Mouse (Mus musculus) intestine, embryonic 16.5 days (tissue): Measurements from ENCODE around the gene Trappc12. TPM values are rescaled to one million over a fixed set of nuclear protein-coding genes. Genes with fewer than 3 reads are reported as not detected.
"Not testable (repeated sequence)": the region's sequence is repeated elsewhere in the genome, so short reads cannot be mapped to it uniquely, and the experiment has no call there.

Experiments used
- ATAC-seq: fragments of 200-750 bp; cut with Nextera tagmentation; 2 replicates; pipeline ENCODE4 v1.8.0; 2017; ENCODE audit warnings: moderate TSS enrichment, moderate library complexity
- H3K27ac ChIP-seq: fragments of 300-500 bp; sonication (generic); 2 replicates; pipeline ENCODE4 v1.5.1; 2014; ENCODE audit warnings: mild to moderate bottlenecking, low read length
- H3K27me3 ChIP-seq: fragments of 300-500 bp; sonication (generic); replicated peaks from 2 replicates; pipeline ENCODE4 v1.6.1; 2014; ENCODE audit warnings: low read length, control low read depth, mixed read lengths; ENCODE audit not compliant: control insufficient read depth, insufficient read depth
- H3K36me3 ChIP-seq: fragments of 300-500 bp; sonication (generic); 2 replicates; pipeline ENCODE4 v1.6.1; 2014; ENCODE audit warnings: low read length, control low read depth; ENCODE audit not compliant: control insufficient read depth, insufficient read depth
- H3K4me1 ChIP-seq: fragments of 300-500 bp; sonication (generic); 2 replicates; pipeline ENCODE4 v1.6.1; 2014; ENCODE audit warnings: low read length, control low read depth, mixed read lengths; ENCODE audit not compliant: control insufficient read depth, insufficient read depth
- H3K4me2 ChIP-seq: fragments of 300-500 bp; sonication (generic); 2 replicates; pipeline ENCODE4 v1.6.1; 2014; ENCODE audit warnings: low read depth, low read length, control low read depth
- H3K4me3 ChIP-seq: fragments of 300-500 bp; sonication (generic); 2 replicates; pipeline ENCODE4 v1.5.1; 2014; ENCODE audit warnings: mild to moderate bottlenecking, low read length
- H3K9ac ChIP-seq: fragments of 300-500 bp; sonication (generic); 2 replicates; pipeline ENCODE4 v1.6.1; 2014; ENCODE audit warnings: low read depth, low read length
- H3K9me3 ChIP-seq: fragments of 300-500 bp; sonication (generic); 2 replicates; pipeline ENCODE4 v1.6.1; 2016; ENCODE audit warnings: low read length, control low read depth; ENCODE audit not compliant: control insufficient read depth
- WGBS: fragments of 180-500 bp; shearing (Covaris S2); extraction: QIAGEN DNeasy Blood & Tissue Kit; methylation state at CpG from one replicate; pipeline ENCODE4 v1.1.7; 2014; 5-methylcytosine and 5-hydroxymethylcytosine counted together
- polyA plus RNA-seq: library from polyadenylated mRNA; unstranded; fragments of >200 nt; fragmentation: Nextera tagmentation; extraction: Ambion mirVana; gene quantifications from 2 replicates; pipeline ENCODE4 v1.2.1, GENCODE M21; 2015

Gene Trappc12
- polyA plus RNA-seq, 1 experiment from 2014 or later, result 35.9 TPM

- 0 out of 2 replicates have a peak, but pooled peaks cover 5% of the 10 kb centered on the region for H3K36me3 ChIP-seq
- H3K27me3 ChIP-seq, result no peaks in the 10 kb centered on the region
- WGBS, result 94% methylated on average over 5 of the region's 5 CpGs
- ATAC-seq, result no peak
- no peak overlapping the region for H3K4me3 ChIP-seq
- no peak overlapping the region for H3K4me2 ChIP-seq
- no peak overlapping the region for H3K27ac ChIP-seq
- no peaks in the 10 kb centered on the region for H3K9me3 ChIP-seq
- H3K9ac ChIP-seq, result no peak overlapping the region
- H3K4me1 ChIP-seq, result peaks cover 13% of the 10 kb centered on the region
These were observed 604 bp upstream of the Trappc12 start for GRCm38 (mm10) chr12:28750876-28751275.

DNA sequence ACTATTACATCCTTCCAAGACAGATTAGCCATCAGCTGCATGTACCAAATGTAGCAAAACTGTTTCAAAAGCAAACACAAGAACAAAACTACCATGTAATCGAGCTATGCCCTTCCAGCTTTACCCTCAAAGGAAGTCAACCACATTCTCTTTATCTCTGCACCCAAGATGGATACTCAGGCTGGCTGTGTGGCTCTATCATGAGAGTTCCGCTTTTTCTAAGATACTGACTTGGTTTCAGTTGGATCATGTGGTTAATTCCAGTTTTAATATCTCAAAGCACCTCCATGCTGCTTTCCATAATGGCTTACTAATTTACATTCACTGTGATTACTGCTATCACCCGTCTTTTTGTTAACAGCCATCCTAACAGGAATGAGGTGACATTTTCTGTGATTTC, 6.9 kb downstream of the Trappc12 start:
- no peaks in the 10 kb centered on the region for H3K9me3 ChIP-seq

DNA sequence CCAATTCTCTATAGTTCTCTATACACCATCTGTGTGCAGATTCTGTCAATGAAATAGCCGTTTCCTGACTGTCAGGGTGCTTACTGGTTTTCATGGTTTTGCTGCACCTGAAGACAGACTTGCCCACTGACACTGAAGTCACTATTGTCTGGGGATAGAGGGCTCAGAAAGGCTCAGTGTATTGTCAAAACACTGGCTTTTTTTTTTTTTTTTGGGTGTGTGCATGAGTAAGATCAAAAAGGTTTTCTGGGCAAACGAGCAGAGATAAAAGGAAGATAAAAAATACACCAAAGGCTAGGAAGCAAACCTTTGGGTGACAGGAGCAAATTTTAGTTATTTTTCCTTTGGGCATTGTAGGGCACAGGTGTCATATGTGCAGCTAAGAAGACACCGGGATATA, 15.0 kb downstream of the Trappc12 start:
- no peak overlapping the region for H3K9ac ChIP-seq
- peaks cover 7% of the 10 kb centered on the region for H3K36me3 ChIP-seq
- ATAC-seq, result no peak
- H3K27ac ChIP-seq, result no peak overlapping the region
- no peaks in the 10 kb centered on the region for H3K4me1 ChIP-seq
- no peaks in the 10 kb centered on the region for H3K27me3 ChIP-seq
- no peak overlapping the region for H3K4me2 ChIP-seq
- 97% methylated on average over 3 of the region's 3 CpGs for WGBS
- H3K9me3 ChIP-seq, result no peaks in the 10 kb centered on the region
- H3K4me3 ChIP-seq, result no peak overlapping the region

More for the DNA sequence above, 6.9 kb downstream of the Trappc12 start:
- 85% methylated on average over 3 of the region's 3 CpGs for WGBS
- Histone ChIP-seq H3K4me1 (no peaks in the 10 kb centered on the region), H3K9ac (no peak overlapping the region), H3K4me2 (no peak overlapping the region), H3K36me3 (0 out of 2 replicates have a peak, but pooled peaks cover 9% of the 10 kb centered on the region), H3K27me3 (no peaks in the 10 kb centered on the region), H3K27ac (no peak overlapping the region), H3K4me3 (no peak overlapping the region)
- ATAC-seq, result no peak

GRCm38 (mm10) chr12:28734271-28734670, 16.0 kb downstream of the Trappc12 start:
- Histone ChIP-seq H3K4me2 (no peak overlapping the region), H3K9me3 (no peaks in the 10 kb centered on the region), H3K4me1 (no peaks in the 10 kb centered on the region), H3K4me3 (no peak overlapping the region), H3K27me3 (no peaks in the 10 kb centered on the region), H3K36me3 (peaks cover 7% of the 10 kb centered on the region), H3K9ac (no peak overlapping the region), H3K27ac (no peak overlapping the region)
- no peak for ATAC-seq
- 97% methylated on average over 1 of the region's 1 CpGs for WGBS

DNA sequence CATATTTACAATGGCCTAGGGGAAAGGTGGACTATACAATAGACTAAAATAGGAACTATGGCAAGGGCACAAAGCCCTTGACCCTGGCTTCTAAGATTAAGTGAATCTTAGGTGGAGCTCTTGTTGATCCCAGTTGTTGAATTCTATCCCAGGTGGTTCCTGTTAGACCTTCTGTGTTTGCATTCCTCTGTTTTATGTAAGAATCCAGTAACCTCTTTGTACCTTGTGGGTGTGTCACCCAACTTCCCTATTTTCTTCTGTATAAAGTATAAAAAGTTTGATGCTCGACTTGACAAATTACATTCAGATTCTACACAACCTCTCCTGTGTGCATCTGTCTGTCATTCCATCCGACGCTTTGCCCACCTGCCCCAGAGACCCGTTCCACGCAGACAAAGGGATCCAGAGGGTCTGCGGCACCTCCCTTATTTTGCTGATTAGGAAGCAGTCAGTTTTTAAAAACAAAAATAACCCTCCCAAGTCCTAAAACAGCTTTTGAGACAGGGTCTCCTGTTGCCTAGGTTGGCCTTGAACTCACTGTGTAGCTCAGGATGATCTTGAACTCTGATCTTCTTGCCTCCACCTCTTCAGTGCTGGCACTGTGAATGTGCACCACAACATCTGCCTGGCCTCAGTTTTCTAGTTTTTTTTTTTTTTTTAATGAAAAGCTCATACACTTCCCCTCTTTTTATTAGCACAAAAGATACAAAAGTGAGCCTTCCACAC, 16.6 kb downstream of the Trappc12 start:
- not testable (repeated sequence) for H3K4me2 ChIP-seq

DNA sequence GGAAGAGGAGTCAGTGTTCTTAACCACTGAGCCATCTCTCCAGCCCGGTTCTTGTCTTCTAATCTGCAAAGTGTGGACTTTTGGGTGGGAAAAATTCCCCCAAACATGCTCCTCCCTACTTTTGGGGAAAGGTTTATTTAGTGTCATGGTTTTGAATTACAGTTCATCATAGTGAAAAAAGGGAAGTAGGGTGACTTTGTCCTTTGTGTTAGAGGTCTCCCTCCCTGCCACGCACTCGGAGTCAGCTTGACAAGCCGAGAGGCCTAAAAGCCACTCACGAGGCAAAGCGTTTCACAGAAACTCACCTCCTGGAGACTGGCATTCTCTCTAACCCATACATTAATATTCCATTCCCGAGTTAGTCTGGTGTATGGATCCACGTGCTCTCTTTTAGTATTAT, 17.6 kb downstream of the Trappc12 start:
- H3K9ac ChIP-seq, result no peak overlapping the region
- H3K36me3 ChIP-seq, result peaks cover 7% of the 10 kb centered on the region
- no peak overlapping the region for H3K27ac ChIP-seq
- no peaks in the 10 kb centered on the region for H3K27me3 ChIP-seq
- ATAC-seq, result no peak
- no peak overlapping the region for H3K4me2 ChIP-seq
- no peaks in the 10 kb centered on the region for H3K4me1 ChIP-seq
- WGBS, result 92% methylated on average over 8 of the region's 8 CpGs
- no peaks in the 10 kb centered on the region for H3K9me3 ChIP-seq
- no peak overlapping the region for H3K4me3 ChIP-seq

More for the DNA sequence above, 16.6 kb downstream of the Trappc12 start:
- H3K36me3 ChIP-seq, H3K27me3 ChIP-seq, H3K4me3 ChIP-seq, H3K9ac ChIP-seq, H3K27ac ChIP-seq, H3K9me3 ChIP-seq, ATAC-seq, H3K4me1 ChIP-seq: not testable (repeated sequence)
- WGBS, result 94% methylated on average over 6 of the region's 6 CpGs

DNA sequence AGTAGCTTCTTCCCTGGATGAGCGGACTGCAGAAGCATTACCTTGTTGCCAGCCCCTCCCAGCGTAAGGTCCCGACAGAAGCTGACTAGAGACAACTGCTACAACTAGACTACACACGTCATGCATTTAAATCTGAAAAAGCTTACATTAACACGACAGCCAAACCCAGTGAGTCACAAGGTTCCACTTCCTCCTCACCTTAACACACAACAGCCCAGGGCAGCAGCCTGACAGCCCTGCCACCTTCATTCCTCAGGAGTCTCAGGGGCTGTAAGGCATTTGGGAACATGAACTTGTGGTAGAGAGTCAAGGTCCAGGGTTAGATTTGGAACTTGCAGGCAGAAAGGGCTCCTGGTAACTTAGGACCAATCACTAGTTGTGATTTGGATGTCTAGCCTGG, 23.2 kb downstream of the Trappc12 start:
- H3K9ac ChIP-seq, result no peak overlapping the region
- no peak overlapping the region for H3K4me2 ChIP-seq
- no peaks in the 10 kb centered on the region; the same call in 1 of the 2 replicates for H3K36me3 ChIP-seq
- H3K27me3 ChIP-seq, result no peaks in the 10 kb centered on the region
- ATAC-seq, result no peak
- 81% methylated on average over 5 of the region's 5 CpGs for WGBS
- H3K9me3 ChIP-seq, result no peaks in the 10 kb centered on the region
- no peak overlapping the region for H3K4me3 ChIP-seq
- no peaks in the 10 kb centered on the region for H3K4me1 ChIP-seq
- no peak overlapping the region for H3K27ac ChIP-seq

GRCm38 (mm10) chr12:28726204-28726603, 24.1 kb downstream of the Trappc12 start:
- no peaks in the 10 kb centered on the region; the same call in 1 of the 2 replicates for H3K36me3 ChIP-seq

DNA sequence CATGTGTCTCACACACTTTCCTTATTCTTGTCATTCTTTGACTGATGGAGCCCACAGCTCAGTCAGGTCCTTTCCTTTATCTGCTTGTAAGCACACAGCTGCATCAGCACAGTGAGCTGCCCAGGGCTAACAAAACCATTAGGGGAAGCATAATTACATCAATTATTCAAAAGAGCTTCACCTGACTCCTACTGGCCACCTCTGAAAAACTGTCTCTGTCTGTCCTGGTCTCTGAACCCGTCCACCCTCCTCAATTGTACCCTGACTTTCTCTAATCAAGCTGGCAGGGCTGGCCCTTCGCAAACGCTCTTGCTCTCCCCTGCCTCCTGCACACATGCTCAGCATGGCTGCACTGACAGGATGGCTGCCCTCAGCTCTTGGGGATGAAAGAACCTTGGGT, 25.9 kb downstream of the Trappc12 start:
- H3K27me3 ChIP-seq, result no peaks in the 10 kb centered on the region
- H3K9ac ChIP-seq, result no peak overlapping the region
- H3K36me3 ChIP-seq, result peaks cover 2% of the 10 kb centered on the region; the same call in 1 of the 2 replicates
- no peak overlapping the region for H3K4me2 ChIP-seq
- H3K27ac ChIP-seq, result no peak overlapping the region
- no peak for ATAC-seq
- H3K4me1 ChIP-seq, result no peaks in the 10 kb centered on the region
- WGBS, result 81% methylated on average over 3 of the region's 3 CpGs
- no peaks in the 10 kb centered on the region for H3K9me3 ChIP-seq
- H3K4me3 ChIP-seq, result no peak overlapping the region

More at GRCm38 (mm10) chr12:28726204-28726603, 24.1 kb downstream of the Trappc12 start:
- no peaks in the 10 kb centered on the region for H3K9me3 ChIP-seq
- no peak overlapping the region for H3K4me2 ChIP-seq
- no peaks in the 10 kb centered on the region for H3K27me3 ChIP-seq
- no peak overlapping the region for H3K27ac ChIP-seq
- no peak for ATAC-seq
- H3K9ac ChIP-seq, result no peak overlapping the region
- WGBS, result 92% methylated on average over 4 of the region's 4 CpGs
- H3K4me3 ChIP-seq, result no peak overlapping the region
- H3K4me1 ChIP-seq, result no peaks in the 10 kb centered on the region
